Mouse (Mus musculus) limb, embryonic 14.5 days (tissue): Measurements from ENCODE around the gene Psmd5. TPM values are rescaled to one million over a fixed set of nuclear protein-coding genes. Genes with fewer than 3 reads are reported as not detected.

ENCODE experiments used
- ATAC-seq: fragments of 200-750 bp; cut with Nextera tagmentation; 2 replicates; pipeline ENCODE4 v1.8.0; 2017; ENCODE audit warnings: low read depth, moderate number of reproducible peaks, moderate TSS enrichment; ENCODE audit not compliant: low FRiP score
- DNase-seq: peaks from one replicate; pipeline ENCODE4 v3.0.0-alpha.2; 2015; ENCODE audit warnings: low spot score
- H3K27ac ChIP-seq: fragments of 300-500 bp; sonication (generic); replicated peaks from 2 replicates; pipeline ENCODE4 v1.5.1; 2014; ENCODE audit warnings: low read depth, mild to moderate bottlenecking, low read length, moderate library complexity, mixed read lengths
- H3K27me3 ChIP-seq: fragments of 300-500 bp; sonication (generic); 2 replicates; pipeline ENCODE4 v1.6.1; 2014; ENCODE audit warnings: low read length, mixed read lengths; ENCODE audit not compliant: control insufficient read depth, insufficient read depth
- H3K36me3 ChIP-seq: fragments of 300-500 bp; sonication (generic); 2 replicates; pipeline ENCODE4 v1.6.1; 2014; ENCODE audit warnings: mild to moderate bottlenecking, low read length, moderate library complexity, mixed read lengths; ENCODE audit not compliant: control insufficient read depth, insufficient read depth
- H3K4me1 ChIP-seq: fragments of 300-500 bp; sonication (generic); 2 replicates; pipeline ENCODE4 v1.6.1; 2014; ENCODE audit warnings: antibody characterized with exemption, low read length, mixed read lengths; ENCODE audit not compliant: control insufficient read depth, insufficient read depth
- H3K4me2 ChIP-seq: fragments of 300-500 bp; sonication (generic); replicated peaks from 2 replicates; pipeline ENCODE4 v1.6.1; 2014; ENCODE audit warnings: low read depth, mild to moderate bottlenecking, low read length, moderate library complexity; ENCODE audit not compliant: severe bottlenecking
- H3K4me3 ChIP-seq: fragments of 300-500 bp; sonication (generic); replicated peaks from 2 replicates; pipeline ENCODE4 v1.5.1; 2014; ENCODE audit warnings: low read length
- H3K9ac ChIP-seq: fragments of 300-500 bp; sonication (generic); 2 replicates; pipeline ENCODE4 v1.6.1; 2014; ENCODE audit warnings: mild to moderate bottlenecking, low read depth, low read length, moderate library complexity; ENCODE audit not compliant: severe bottlenecking
- H3K9me3 ChIP-seq: fragments of 300-500 bp; sonication (generic); 2 replicates; pipeline ENCODE4 v1.6.1; 2016; ENCODE audit warnings: low read length; ENCODE audit not compliant: control insufficient read depth
- POLR2A ChIP-seq: fragments of 200-500 bp; IDR thresholded peaks from 2 replicates; pipeline ENCODE4 v1.8.0; 2012; ENCODE audit warnings: inconsistent platforms, mild to moderate bottlenecking, moderate library complexity, borderline replicate concordance; ENCODE audit not compliant: insufficient read depth, insufficient read length; ENCODE audit errors: extremely low read depth
- WGBS: fragments of 180-500 bp; shearing (Covaris S2); extraction: QIAGEN DNeasy Blood & Tissue Kit; methylation state at CpG from one replicate; pipeline ENCODE4 v1.1.7; 2014; 5-methylcytosine and 5-hydroxymethylcytosine counted together
- polyA plus RNA-seq, 2 experiments: library from polyadenylated mRNA; depleted of rRNA in 1 of 2; stranded (reverse) in 1 of 2; unstranded in 1 of 2; fragments of >200 nt; fragmentation: Nextera tagmentation in 1 of 2; extraction: Ambion mirVana in 1 of 2; gene quantifications; 2 replicates each; pipeline versions ENCODE4 v1.2.1 to v1.2.3; 2012 to 2014

Gene Psmd5
- polyA plus RNA-seq, 2 experiments = 50.5 to 105 TPM

DNA sequence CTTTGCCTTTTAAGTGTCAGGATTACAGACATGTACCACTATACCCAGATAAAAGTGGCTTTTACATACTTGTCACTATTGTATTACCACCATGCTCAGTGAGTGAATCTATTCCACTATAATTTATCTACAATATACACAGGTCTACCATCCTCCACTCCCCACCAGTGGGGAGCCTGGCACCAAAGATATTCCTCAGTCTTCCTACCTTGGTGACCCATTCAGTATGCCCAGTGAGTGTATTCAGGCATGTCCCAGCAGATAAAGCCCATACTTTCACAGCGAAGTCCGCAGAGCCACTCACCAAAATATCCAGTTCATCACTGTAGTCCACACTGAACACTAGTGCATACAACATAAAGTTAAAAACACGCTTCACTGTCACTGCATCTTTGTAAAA, 64.0 kb downstream of the Psmd5 start:
- Histone ChIP-seq H3K9me3 (no peaks in the 10 kb centered on the region), H3K4me1 (no peaks in the 10 kb centered on the region), H3K36me3 (peaks cover 72% of the 10 kb centered on the region), H3K27me3 (no peaks in the 10 kb centered on the region), H3K9ac (no peak overlapping the region), H3K27ac (no peak overlapping the region), H3K4me2 (no peak overlapping the region), H3K4me3 (no peak overlapping the region)
- no peak for TF ChIP-seq POLR2A
- DNase-seq = no peak
- WGBS = 96% methylated on average over 3 of the region's 3 CpGs
- no peak for ATAC-seq

DNA sequence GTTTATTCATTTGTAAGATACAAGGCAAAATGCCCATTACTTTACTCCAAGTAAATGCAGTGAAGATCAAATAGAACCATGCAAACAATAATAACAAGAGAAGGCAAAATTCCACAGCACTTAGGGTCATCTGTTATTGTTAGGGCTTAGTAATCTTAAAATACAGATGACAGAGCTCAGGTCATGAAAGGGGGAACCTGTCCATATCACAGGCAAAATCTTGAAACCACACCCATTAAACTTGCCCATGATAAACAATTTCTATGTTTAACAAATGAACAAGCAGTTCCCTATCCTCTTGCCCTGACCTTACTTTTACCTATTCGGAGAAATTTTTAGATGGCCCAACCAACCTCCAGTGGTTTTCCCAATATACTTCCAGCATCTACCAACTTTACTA, 65.2 kb downstream of the Psmd5 start:
- peaks cover 70% of the 10 kb centered on the region for H3K36me3 ChIP-seq
- no peak for ATAC-seq
- no peak overlapping the region for H3K27ac ChIP-seq
- no peak overlapping the region for H3K9ac ChIP-seq
- H3K4me2 ChIP-seq = no peak overlapping the region
- no peaks in the 10 kb centered on the region for H3K9me3 ChIP-seq
- WGBS = 100% methylated on average over 1 of the region's 1 CpGs
- no peak for DNase-seq
- H3K4me3 ChIP-seq = no peak overlapping the region
- TF ChIP-seq POLR2A = no peak
- H3K4me1 ChIP-seq = no peaks in the 10 kb centered on the region
- no peaks in the 10 kb centered on the region for H3K27me3 ChIP-seq

DNA sequence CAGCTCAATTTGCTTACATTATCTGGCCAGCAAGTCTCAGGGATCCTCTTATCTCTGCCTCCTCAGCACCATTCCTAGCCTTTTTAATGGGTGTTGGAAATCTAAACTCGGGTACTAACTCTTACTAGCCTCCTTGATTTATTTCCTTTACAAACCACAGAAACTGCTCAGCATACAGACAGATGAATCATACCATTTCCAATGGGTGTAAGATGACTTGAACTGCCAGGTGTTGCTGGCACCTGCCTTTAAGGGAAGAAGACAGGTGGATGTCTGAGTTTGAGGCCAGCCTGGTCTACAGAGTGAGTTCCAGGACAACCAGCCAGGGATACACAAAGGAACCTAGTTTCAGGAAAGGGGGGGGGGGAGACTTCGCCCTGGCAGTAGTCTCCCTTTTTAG, 66.7 kb downstream of the Psmd5 start:
- ATAC-seq (no peak), DNase-seq (no peak)
- peaks cover 6% of the 10 kb centered on the region for H3K4me1 ChIP-seq
- H3K36me3 ChIP-seq = peaks cover 61% of the 10 kb centered on the region
- H3K4me3 ChIP-seq = no peak overlapping the region
- no peaks in the 10 kb centered on the region for H3K27me3 ChIP-seq
- no peak for TF ChIP-seq POLR2A
- H3K9me3 ChIP-seq = no peaks in the 10 kb centered on the region
- H3K9ac ChIP-seq = no peak overlapping the region
- no peak overlapping the region for H3K4me2 ChIP-seq
- H3K27ac ChIP-seq = no peak overlapping the region
- WGBS = 83% methylated on average over 2 of the region's 2 CpGs

DNA sequence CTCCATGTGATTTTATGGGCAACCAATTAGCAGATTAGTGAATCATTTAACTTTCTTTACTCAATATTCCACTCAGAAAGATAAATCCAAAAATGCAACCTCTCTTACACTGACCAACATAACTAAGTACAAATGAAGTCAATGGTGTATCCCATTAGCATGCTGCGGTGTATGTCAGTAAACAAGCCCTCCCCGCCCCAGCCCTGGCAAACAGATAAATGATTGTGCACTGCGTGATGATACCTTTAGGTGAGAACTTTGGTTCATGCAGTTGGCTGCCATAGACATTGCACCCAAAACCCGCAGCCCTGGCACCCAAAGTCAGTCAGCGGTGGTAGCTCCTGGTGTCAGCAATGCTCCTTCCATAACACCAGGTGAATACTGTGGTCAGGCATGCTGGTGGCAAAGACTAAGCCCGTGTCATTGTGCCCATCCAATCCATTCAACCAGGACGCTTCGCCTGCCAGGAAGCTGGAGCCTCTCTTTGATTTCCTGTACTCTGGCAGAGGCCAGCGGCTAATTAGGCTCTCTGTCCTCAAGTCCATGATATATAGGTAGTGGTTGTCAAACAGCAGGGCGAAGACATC, 69.3 kb downstream of the Psmd5 start:
- Histone ChIP-seq H3K4me2 (no peak overlapping the region), H3K4me3 (no peak overlapping the region), H3K27me3 (no peaks in the 10 kb centered on the region), H3K36me3 (peaks cover 36% of the 10 kb centered on the region), H3K9ac (no peak overlapping the region), H3K4me1 (peaks cover 6% of the 10 kb centered on the region), H3K9me3 (no peaks in the 10 kb centered on the region), H3K27ac (no peak overlapping the region)
- WGBS = 86% methylated on average over 10 of the region's 10 CpGs
- no peak for TF ChIP-seq POLR2A
- DNase-seq (no peak), ATAC-seq (no peak)

DNA sequence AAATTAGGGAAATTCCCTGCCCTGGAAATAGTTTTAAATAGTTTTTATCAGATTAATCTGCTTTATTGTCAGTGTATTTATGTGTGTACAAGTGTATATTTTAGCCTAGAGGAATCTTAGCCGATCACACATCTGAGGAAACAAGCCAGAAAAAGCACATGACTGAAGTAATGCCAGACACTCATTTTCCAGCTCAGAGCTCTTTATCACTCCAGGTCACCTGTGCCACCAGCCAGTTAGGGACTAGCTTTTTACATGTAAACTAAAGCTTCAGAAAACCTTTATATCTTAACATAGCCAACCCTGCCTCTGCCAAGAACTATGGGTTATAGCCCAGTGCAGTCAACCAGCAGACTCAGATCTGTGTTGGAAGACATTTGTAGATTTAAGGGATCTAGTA, 70.0 kb downstream of the Psmd5 start:
- no peak overlapping the region for H3K4me2 ChIP-seq
- no peaks in the 10 kb centered on the region for H3K27me3 ChIP-seq
- DNase-seq (no peak), ATAC-seq (no peak)
- H3K9me3 ChIP-seq = no peaks in the 10 kb centered on the region
- H3K9ac ChIP-seq = no peak overlapping the region
- no peak overlapping the region for H3K27ac ChIP-seq
- no peak overlapping the region for H3K4me3 ChIP-seq
- peaks cover 30% of the 10 kb centered on the region for H3K36me3 ChIP-seq
- TF ChIP-seq POLR2A = no peak
- 84% methylated on average over 1 of the region's 1 CpGs for WGBS
- peaks cover 11% of the 10 kb centered on the region for H3K4me1 ChIP-seq

DNA sequence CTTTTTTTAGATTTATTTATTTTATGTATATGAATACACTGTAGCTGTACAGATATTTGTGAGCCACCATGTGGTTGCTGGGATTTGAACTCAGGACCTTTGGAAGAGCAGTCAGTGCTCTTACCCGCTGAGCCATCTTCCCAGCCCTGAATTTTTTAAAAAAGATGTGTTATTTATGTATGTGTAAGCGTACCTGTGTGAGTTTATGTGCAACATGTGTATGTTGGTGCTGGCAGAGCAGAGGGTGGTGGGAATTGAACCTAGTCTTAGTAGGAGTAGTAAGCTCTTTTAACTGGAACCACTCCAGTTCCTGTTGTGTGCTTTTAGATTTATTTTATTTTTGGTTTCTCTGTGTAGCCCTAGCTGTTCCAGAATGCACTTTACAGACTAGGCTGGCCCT, 70.6 kb downstream of the Psmd5 start:
- Histone ChIP-seq H3K9me3 (no peaks in the 10 kb centered on the region), H3K27me3 (no peaks in the 10 kb centered on the region), H3K9ac (no peak overlapping the region), H3K4me3 (no peak overlapping the region), H3K4me1 (peaks cover 11% of the 10 kb centered on the region), H3K36me3 (peaks cover 29% of the 10 kb centered on the region), H3K27ac (no peak overlapping the region), H3K4me2 (0 out of 2 replicates have a peak overlapping the region, but pooled peaks have one; percentile 5)
- no peak for ATAC-seq
- TF ChIP-seq POLR2A = no peak
- WGBS = 91% methylated on average over 2 of the region's 2 CpGs
- DNase-seq = no peak
